In the genomic region with DNA sequence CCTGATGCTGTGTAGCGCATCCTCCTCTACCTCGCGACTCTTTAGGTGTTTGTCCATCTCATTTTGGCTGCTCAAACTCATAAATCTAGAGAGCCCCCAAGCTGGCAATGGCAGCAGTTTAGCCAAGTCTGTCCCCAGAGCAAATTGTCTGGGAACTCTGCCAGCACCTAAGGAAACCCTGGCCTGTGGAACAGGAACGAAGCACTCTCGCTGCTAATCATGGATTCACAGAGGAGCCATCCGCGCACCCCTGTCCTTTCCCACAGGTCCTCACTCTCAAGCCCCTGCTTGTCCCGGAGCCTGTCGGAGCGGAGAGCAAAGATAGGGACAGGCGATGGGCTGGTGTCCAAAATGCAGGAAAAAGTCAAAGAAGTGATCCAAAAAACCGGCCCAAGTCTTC, we compare ENCODE assay signal across 8 mouse cellular contexts.
DNase-seq lines count a peak whose midpoint lies in the region; ATAC-seq lines count a peak whose summit lies in the region.
"Had no signal": no experiment of that assay in that cellular context is flagged by ENCODE, and none has a peak within 500 bp of the region (broad histone marks: within the 10 kb centered on the region; RNA-seq: fewer than 3 reads in every experiment).

No protein-coding gene starts in this region.

- intact Hi-C loops in left cerebral cortex, postnatal 4 days (cut with DNase I), result no loop called here
- intact Hi-C loops in left cerebral cortex, postnatal 36 days (cut with DNase I), result no loop called here

- 0 out of 2 replicates have a peak, but pooled peaks have one; percentile 45 for ATAC-seq in cerebellum, adult (ENCODE audit: insufficient number of reproducible peaks, low FRiP score, low TSS enrichment)

- DNase-seq in left cerebral cortex, postnatal 4 days, result peak; percentile 75
- DNase-seq in left cerebral cortex, postnatal 36 days (ENCODE audit: low spot score in 2 of 2), result no peak
- peak; percentile 62 to 67 for DNase-seq in cerebellum, postnatal 25 days
- DNase-seq in lung, postnatal 14 days, result peak; percentile 45
- no peak for DNase-seq in spleen, adult 12 weeks (ENCODE audit: low spot score)
- no peak for DNase-seq in ovary, adult 18-20 months (ENCODE audit: low spot score)
- DNase-seq: kidney, adult 11 months had no signal

Comparison
In these comparisons a context has a peak if more than half of its experiments do, and no peak if none do; other contexts are left out.
1. DNase-seq: peak in left cerebral cortex, postnatal 4 days (single experiment), cerebellum, postnatal 25 days (2 of 2) and lung, postnatal 14 days (single experiment); none in left cerebral cortex, postnatal 36 days (0 of 2), spleen, adult 12 weeks (single experiment) and ovary, adult 18-20 months (single experiment).